Mouse (Mus musculus): ENCODE data around the gene Zfand4.

Zfand4 gene

DNA sequence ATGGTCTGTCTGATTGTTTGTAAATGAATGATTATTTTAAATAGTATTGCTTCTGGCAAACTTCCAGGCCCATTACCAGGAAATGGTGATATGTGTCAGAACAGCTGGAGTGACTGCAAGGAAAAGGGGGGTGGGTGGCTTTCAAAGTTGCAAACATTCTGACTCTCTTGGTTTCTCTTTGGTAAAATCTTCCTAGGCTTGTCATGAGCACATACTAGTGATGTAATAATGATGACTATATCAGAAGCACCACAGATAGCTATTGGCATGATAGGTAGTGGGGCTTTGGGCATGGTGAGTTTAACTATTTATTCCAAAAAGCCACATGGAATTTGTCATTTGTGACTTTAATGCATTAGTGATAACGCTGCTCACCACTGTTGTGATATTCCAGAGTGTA, 110.1 kb downstream of the Zfand4 start:
- DNase-seq (ENCODE audit: low spot score in 2 of 2), result no peak

DNA sequence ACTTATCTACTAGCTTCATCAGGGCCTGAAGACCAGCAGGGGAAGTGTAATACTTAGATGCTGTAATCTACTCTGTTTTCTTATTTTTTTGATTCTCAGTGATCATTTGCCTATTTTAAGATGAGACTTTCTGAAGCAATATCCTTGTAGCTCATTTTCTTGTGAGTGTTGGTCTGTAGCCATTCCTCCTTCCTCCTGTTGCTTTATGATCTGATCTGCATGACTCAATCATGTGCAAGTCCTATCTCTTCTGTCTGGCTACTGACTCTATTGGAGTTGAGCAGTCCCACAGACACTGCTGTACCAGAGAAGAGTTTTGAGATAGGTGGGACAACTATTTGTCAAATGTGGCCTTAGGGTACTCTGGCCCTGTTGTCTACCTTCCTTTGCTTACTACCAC, 110.6 kb downstream of the Zfand4 start:
- DNase-seq (ENCODE audit: low spot score in 2 of 2), result no peak

DNA sequence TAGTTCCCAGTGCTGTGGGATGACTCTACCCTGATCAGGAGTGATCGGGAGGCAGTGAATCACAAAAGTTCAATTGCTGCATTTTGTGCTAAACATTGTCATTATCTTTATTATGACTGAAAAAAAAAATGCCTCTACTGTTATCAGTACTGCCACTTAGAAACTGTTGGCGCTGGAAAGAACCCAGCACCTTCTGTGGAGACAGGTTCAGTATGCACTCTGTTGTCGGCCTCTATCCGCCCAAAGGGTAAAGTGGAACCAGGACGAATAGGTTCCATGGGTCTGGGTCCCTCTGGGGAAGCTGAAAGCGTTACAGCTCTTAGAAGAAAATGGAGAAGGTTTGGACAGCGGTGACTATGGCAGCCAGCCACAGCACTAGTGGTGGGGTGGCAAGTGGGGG, 114.9 kb downstream of the Zfand4 start:
- DNase-seq (ENCODE audit: low spot score in 2 of 2), result no peak
